Mouse (Mus musculus) right cerebral cortex, postnatal 36 days (tissue): ENCODE data around the gene A3galt2.

Experiments
- DNase-seq, 2 experiments: peaks; one replicate each; pipeline ENCODE4 v3.0.0; 2022; ENCODE audit warnings: low spot score in 2 of 2, mixed read lengths in 1 of 2

A3galt2 gene

DNA sequence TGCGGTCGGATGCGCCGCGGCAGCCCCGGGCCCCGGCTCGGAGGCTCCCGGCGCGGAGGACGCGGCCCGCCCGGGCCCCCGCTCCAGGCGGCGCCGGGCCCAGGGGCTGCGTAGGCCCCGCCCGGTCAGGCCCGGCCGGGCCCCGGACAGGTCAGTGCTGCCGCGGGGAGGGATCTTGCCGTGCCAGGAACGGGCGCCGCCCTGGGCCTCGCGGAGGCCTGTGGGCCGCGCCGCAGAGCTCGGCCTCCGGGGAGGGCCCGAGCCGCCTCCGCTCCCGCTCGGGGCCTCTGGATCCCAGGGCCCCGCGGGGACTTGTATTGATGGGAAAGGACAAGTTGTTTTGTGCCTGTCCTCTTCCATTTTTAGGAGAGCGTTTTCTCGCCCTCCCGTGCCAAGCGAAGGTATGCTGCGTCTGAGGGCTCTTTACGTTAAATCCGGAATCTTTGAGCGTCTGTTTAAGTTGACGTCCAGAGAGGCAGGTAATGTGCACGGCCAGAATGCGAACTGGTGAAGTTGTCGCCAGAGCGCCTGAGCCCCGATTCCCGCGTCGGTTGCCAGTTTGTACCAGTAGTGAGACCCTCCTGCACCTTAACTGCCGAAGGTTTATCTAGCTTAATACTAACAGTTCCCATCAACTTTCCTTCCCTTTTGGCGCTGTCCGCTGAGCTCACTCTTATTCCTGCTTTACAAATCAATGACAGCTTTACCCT is 27.3 kb upstream of the A3galt2 start:
- no peak for DNase-seq

- no peak for DNase-seq
Observed at GRCm38 (mm10) chr4:128728431-128728851, 26.7 kb upstream of the A3galt2 start.

- no peak for DNase-seq
Observed at GRCm38 (mm10) chr4:128729033-128729708, 26.0 kb upstream of the A3galt2 start.

DNA sequence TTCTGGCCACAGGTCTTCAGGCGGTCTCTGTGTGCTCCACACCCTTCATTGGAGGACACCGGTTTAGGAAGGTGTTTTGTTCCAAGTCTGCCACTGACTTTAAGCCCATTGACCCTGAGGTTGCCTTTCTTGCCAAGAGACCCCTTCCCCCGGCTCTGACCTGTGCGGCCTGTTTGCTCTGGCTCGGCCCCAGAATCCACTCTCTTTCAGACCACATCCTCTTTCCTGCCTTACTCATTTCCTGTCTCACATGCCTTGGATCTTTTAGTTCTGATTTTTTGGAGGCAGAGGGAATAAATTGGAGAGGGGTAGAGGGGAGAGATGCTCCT is 25.5 kb upstream of the A3galt2 start:
- DNase-seq = no peak

- DNase-seq = no peak
Observed at GRCm38 (mm10) chr4:128730271-128730670, 24.9 kb upstream of the A3galt2 start.

DNA sequence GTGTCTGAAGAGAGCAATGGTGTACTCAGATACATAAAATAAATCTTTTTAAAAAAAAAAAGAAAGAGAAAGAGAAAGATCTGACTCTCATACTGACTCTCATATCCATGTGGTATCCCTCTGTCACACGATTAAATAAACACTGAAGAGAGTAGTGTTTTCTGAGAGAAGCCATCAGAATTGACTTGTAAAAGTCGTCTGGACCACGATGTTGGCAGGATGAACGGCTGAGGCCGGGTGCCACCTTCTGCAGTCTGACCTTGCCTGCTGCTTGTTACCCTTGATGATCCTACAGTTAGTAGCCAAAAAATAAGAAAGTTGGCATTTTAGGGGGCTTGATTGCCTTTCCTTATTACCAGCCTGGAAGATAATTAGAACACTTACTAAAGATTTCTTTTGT is 22.4 kb upstream of the A3galt2 start:
- DNase-seq = no peak

DNA sequence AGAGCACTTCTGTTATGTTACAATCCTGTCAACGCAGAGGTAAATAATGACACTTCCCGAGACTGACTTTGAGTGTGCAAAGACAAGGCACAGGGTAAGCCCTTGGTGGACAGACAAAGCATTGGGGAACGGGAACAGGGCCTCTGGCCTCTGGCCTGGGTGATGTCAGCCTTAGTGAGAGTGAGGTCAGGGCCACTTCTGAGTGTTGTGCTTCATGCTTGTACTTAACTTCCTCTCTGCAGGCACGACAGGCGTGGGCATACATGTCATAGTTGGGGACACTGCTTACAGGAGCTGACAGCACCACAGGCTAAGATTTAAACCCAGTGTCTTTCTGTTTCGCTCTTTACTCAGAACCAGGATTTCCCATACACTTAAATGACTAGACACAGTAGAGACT is 21.7 kb upstream of the A3galt2 start:
- no peak for DNase-seq

GRCm38 (mm10) chr4:128734217-128734616 is 20.9 kb upstream of the A3galt2 start:
- DNase-seq = peak in 1 of 2 experiments; percentile 44

- DNase-seq = no peak
Observed at GRCm38 (mm10) chr4:128734721-128735671, 20.2 kb upstream of the A3galt2 start.

- no peak for DNase-seq
Observed at GRCm38 (mm10) chr4:128737137-128737589, 18.0 kb upstream of the A3galt2 start.

GRCm38 (mm10) chr4:128737825-128738610 is 17.1 kb upstream of the A3galt2 start:
- no peak for DNase-seq

DNA sequence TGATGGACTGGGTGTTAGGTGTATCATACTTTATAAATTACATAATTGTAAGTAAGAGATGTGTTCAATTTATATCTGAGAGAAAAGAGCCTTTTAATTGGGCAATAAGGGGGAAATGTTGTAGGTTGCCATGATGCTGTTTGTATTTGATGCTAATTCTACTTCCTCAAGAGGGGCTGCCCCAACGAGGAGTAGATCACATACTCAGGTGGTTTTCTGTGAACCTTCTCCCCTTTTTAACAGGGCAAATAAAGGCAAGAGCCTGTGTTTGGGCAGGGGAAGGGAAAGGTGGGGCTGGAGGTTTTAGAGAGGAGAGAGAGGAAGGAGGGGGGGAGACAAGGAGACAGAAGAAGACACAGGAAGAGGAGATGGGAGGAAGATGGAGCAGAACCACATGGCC is 14.3 kb upstream of the A3galt2 start:
- no peak for DNase-seq

GRCm38 (mm10) chr4:128741906-128742305 is 13.3 kb upstream of the A3galt2 start:
- no peak for DNase-seq

DNA sequence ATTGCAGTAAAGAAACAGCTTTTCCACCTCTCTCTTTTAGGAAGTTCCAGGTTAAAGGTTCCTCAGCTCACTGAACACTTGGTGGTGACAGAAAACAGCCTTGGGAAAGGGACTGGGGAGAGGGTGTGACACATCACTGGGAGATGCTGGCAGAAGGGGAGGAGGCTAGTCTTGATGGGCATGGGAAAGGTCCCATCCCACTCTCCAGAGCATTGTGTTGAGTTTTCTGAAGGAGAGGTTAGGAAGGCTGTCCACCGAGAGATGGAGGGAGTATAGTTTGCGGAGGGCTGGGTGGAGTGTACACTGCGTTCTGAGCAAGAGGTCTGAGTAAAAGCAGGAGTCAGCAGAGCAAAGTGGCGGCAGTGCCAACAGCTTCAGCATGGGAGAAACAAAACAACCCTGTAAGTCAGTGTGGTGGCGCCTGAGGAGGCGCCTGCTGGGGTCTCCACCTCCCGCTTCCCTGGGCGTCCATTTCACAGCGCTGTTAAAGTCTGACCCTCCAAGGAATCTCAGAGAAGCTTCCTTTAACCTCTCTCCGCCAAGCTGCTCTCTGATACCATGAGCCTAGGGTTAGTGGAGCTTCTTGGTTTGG is 12.7 kb upstream of the A3galt2 start:
- no peak for DNase-seq

- DNase-seq = no peak
Observed at GRCm38 (mm10) chr4:128743031-128743626, 12.0 kb upstream of the A3galt2 start.

DNA sequence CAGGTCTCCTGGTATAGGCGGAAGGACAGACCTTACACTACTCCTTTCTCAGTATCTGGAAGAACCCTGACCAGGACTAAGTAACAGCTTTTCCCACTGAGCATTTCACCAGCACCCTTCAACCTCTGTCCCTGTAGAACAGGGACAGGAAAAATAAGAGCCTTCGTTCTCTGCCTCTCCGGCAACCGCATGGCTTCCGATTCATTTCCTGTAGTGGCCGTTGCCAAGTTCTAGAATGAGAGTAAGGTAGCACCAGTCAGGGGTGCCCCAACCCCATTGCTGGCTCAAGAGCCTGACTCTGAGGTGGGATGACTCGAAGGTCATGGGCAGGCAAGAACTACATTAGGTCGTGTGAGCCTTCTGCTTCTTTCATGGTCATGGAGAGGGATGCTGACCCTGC is 10.0 kb upstream of the A3galt2 start:
- no peak for DNase-seq

DNA sequence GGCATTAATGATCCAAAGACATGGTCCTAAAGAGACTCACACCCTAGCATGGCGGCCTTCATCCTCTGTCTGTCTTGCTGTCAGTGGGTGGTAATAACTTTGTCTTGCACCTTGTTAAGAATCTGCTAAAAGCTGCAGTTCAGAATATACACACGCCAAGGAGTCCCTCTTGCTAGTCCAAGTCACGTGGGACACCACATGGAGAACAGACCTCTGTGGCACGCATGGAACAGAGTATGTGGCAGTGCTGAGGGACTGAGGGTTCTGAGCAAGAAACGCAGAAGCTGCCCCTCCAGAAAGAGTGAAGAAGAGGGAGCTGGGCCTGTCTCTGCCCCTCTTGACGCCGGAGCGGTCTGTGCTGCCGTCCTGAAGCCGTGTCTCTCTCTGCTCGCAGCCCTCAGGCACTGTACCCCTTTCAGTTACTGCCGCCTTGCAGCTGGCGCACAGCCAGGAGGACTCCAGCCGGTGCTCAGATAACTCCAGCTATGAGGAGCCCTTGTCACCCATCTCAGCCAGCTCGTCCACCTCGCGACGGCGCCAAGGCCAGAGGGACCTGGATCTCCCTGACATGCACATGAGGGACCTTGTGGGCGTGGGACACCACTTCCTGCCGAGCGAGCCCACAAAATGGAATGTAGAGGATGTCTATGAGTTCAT is 7.4 kb upstream of the A3galt2 start:
- no peak for DNase-seq

GRCm38 (mm10) chr4:128748309-128748708 is 6.9 kb upstream of the A3galt2 start:
- no peak for DNase-seq

DNA sequence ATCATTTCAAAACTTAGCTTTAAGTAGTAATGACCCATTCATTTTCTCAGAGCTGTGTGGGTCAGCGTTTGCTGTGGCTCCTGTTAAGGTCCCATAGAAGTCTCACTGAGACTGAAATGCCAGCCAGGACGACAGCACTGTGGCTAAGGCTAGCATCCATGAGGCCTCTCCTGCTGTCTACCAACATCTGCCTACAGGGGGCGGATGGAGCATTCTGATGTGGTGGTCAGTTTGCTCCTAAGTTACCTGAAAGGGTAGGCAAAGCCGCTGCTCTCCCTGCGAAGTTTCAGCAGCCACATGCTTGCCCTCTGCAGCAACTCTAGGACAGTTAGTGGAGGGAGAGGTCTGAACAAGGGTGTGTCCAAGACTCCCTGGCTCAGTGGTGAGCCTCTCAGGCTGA is 4.2 kb upstream of the A3galt2 start:
- no peak for DNase-seq
